Mouse (Mus musculus): Measurements from ENCODE around the gene Poll.

Poll gene

GRCm38 (mm10) chr19:45530200-45530995 is 29.9 kb downstream of the Poll start:
- no peak for TF ChIP-seq GATA4 (IDR thresholded peaks at IDR 0.05; ENCODE audit: insufficient replicate concordance, low read length)

GRCm38 (mm10) chr19:45529294-45529693 is 31.0 kb downstream of the Poll start:
- TF ChIP-seq GATA4 (IDR thresholded peaks at IDR 0.05; ENCODE audit: insufficient replicate concordance, low read length) = no peak

DNA sequence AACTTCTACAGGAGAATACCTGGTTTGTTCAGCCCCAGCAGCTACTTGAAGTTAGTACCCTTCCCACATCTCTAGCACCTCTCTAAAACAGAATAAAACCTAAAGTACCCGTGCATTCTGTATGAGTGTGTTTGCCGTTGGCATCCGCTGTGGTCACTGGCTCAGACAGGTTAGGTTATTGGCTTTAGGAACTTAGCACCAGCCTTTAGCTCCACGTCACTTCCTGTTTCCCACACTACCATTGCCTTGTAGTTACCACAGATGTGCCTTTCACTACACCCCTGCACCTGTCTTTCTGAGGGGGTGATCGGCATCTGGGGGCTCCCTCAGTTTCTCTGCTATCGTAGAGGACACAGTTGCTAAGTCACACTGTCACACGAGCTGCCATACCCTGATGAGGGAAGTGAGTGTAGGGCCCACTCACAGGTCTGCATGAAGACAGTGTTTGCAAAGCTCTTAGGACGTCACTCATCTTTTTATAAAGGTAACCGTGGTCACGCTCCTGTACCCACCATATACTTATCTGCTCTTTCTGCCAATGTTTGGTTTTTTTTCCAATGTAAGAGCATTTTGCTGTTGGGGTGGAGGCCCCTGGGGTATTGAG is 32.3 kb downstream of the Poll start:
- TF ChIP-seq GATA4 (IDR thresholded peaks at IDR 0.05; ENCODE audit: insufficient replicate concordance, low read length) = no peak

DNA sequence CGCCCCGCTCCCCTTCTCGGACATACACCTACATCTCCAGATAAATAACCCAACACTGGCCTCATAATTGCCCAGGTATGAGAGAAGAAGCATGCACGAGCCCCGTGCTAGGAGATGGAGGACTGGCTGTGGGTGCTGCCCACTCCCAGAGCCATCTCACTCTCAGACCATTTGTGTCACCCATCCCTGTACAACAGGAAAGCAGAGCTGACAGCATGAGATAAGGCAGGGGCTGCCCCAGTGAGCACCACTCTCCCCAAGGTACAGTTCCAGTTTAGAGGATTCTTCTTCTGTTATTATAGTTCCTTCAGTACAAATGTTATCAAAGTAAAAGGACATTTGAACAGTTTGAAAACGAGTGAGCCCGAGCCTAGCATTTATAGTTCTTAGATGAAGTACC is 32.9 kb downstream of the Poll start:
- no peak for TF ChIP-seq GATA4 (IDR thresholded peaks at IDR 0.05; ENCODE audit: insufficient replicate concordance, low read length)

DNA sequence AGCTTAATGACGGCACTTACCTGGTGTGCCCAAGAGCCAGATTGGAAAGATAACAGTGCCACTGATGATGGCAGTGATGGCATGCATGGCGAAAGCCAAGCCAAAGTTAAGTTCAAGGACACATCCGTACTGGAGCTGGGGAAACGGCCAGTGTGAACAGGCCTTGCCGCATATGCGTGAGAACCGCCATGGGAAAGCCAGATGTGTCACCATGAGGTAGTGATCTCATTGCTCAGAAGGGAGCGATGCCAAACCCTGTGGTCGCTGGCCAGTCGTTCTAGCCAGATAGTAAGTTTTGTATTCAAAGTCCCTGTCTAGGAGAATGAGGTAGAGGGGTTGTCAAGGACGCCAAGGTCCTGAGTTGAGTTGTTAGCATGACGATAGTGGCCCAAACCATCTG is 44.1 kb downstream of the Poll start:
- no peak for TF ChIP-seq GATA4 (IDR thresholded peaks at IDR 0.05; ENCODE audit: insufficient replicate concordance, low read length)

- no peak for TF ChIP-seq GATA4 (IDR thresholded peaks at IDR 0.05; ENCODE audit: insufficient replicate concordance, low read length)
Observed at GRCm38 (mm10) chr19:45515341-45515740, 45.0 kb downstream of the Poll start.

DNA sequence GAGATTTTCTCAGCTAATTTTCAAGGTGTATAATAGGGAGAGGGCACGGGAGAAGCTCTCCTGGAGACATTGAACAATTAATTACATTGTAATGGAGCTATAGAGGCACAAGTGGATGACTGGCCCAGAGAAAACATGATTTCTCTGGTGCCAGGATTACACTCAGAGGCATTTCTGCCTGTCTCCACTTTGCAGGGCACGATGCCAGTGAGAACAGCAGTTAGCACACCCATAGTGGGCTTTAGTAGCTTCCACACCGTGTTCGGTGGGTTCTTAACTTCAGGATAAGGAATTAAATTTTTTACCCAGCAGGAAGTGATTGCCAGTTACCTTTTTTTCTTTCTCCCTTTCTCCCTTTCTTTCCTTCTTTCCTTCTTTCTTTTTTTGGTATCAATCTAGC is 48.9 kb downstream of the Poll start:
- no peak for TF ChIP-seq GATA4 (IDR thresholded peaks at IDR 0.05; ENCODE audit: insufficient replicate concordance, low read length)

DNA sequence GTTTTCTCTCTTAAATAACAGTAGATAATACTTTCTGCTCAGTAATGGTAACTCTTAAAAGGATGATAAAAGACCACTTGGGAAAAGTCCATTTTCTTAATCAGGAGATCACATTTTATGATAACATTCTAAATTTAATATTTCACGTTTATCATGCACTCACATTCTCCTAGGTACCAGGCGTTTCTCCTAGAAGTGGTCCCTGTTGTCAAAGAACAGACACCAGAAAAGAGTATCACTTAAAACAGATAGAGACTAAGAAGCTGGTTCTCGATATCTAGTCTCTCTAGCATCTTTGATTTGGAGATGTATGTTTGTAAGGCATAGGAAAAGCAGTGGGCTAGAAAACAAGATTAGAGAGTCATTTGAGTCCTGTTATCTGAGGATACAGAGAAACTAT is 49.7 kb downstream of the Poll start:
- no peak for TF ChIP-seq GATA4 (IDR thresholded peaks at IDR 0.05; ENCODE audit: insufficient replicate concordance, low read length)

DNA sequence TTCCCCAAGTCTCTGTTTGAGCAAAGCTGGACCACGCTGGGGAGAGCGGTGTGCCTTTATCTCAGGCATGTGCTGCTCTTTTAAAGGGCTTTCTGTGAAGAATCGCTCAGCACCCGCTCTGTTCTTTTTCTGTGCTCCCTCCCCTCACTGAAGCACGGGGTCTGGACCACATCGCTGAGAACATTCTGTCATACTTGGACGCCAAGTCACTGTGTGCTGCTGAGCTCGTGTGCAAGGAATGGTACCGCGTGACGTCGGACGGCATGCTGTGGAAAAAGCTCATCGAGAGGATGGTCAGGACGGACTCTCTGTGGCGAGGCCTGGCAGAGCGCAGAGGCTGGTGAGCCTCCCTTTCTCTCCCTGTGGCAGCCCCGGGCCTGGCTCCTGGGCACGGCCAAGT is 52.8 kb downstream of the Poll start:
- TF ChIP-seq GATA4 (IDR thresholded peaks at IDR 0.05; ENCODE audit: insufficient replicate concordance, low read length) = no peak

- no peak for TF ChIP-seq GATA4 (IDR thresholded peaks at IDR 0.05; ENCODE audit: insufficient replicate concordance, low read length)
Observed at GRCm38 (mm10) chr19:45505446-45505845, 54.9 kb downstream of the Poll start.

All from liver, adult (tissue).